Mouse (Mus musculus) right cerebral cortex, postnatal 14 days (tissue): ENCODE data around the gene Smc1b.
A peak's percentile ranks its signal among the peaks of the same experiment; 100 is the strongest.

ENCODE experiments used
- DNase-seq: peaks from one replicate; pipeline ENCODE4 v3.0.0; 2022

Gene Smc1b

GRCm38 (mm10) chr15:85015771-85016170, 116.0 kb downstream of the Smc1b start:
- peak; percentile 35 for DNase-seq
